Mouse (Mus musculus): ENCODE measurements around the gene Olfr608. TPM values are rescaled to one million over a fixed set of nuclear protein-coding genes. Genes with fewer than 3 reads are reported as not detected.
"Not testable (repeated sequence)": the region's sequence is repeated elsewhere in the genome, so short reads cannot be mapped to it uniquely, and the experiment has no call there.

Olfr608 gene
- polyA plus RNA-seq (2016; fragmentation: Nextera tagmentation; extraction: Ambion mirVana): not detected in 2 replicates

DNA sequence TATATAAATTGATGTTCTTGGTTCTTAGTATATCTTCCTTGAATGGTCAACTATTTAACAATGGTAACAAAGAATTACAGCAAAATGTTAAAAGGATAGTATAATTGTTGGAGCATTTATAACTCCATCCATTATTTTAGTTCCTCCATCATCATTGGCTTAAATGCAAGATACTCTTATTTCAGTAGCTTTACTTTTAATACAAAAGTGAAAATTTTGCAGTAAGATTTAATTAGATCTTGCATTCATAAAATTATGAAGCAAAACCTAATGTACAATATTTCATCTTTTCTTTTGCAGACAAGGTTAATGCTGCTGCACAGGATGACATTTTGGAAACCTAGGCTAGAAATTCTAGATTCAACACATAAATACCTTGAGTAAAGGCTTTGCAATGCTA, at the start of gene Olfr608:
Gene Olfr608, plus strand, starts transcription at position 301 of the 400 bp plus-strand sequence.
- no peaks in the 10 kb centered on the region for H3K4me1 ChIP-seq
- no peaks in the 10 kb centered on the region for H3K9me3 ChIP-seq (replicated peaks)
- H3K27me3 ChIP-seq (ENCODE audit: low read depth, poor library complexity, severe bottlenecking): no peaks in the 10 kb centered on the region
- H3K27ac ChIP-seq (replicated peaks): no peak within 1 kb of the TSS
- no peaks in the 10 kb centered on the region for H3K36me3 ChIP-seq
- no peak for DNase-seq (ENCODE audit: low spot score)
- H3K4me3 ChIP-seq: no peak within 1 kb of the TSS

DNA sequence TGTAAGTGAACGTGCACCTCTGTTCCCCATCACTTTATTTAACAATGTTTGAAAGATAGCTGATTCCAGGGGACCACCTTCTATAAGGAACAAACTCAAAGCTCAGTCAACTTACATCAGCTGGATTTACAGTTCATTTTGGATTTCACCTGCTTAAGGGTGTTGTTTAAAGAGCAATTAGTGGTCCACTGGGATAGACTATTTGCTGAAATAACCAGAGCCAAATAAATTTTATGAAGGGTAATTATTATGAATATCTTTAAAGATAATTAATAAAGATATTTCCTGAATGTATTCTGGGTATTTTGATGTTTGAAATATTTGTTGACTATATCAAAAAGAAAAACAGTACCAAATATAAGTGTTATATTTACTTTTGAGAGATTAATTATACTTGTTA, 24.3 kb upstream of the Olfr608 start, which contains the start of gene Olfr605:
Gene Olfr605, minus strand, starts transcription at position 101 of the 400 bp plus-strand sequence.
- WGBS: 92% methylated on average over 1 of the region's 1 CpGs

DNA sequence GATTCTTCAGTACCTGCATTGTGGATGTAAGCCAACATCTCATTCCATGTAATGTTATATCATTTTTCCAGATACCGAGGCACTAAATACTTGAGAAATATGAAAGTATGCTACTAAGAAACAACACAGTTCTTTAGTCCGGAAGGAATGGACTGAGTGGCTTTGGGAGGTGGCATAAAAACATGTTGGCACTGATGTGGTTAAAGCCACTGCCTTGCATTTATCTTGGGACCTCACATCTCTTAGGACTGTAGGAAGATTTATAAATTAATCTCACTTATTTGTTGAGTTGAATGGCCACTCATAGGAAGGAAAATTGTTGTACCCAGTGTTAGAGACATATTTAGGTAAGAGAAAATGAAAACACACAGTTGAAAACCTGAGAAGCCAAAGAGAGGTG, 20.9 kb upstream of the Olfr608 start, which contains the start of gene Olfr606:
Gene Olfr606, plus strand, starts transcription at position 301 of the 400 bp plus-strand sequence.
- Histone ChIP-seq H3K36me3 (no peaks in the 10 kb centered on the region), H3K4me3 (no peak within 1 kb of the TSS), H3K4me1 (no peaks in the 10 kb centered on the region), H3K9me3 (replicated peaks) (no peaks in the 10 kb centered on the region), H3K27me3 (ENCODE audit: low read depth, poor library complexity, severe bottlenecking) (no peaks in the 10 kb centered on the region), H3K27ac (replicated peaks) (no peak within 1 kb of the TSS)
- WGBS: 90% methylated on average over 2 of the region's 2 CpGs
- DNase-seq (ENCODE audit: low spot score): no peak

More for the DNA sequence above, 24.3 kb upstream of the Olfr608 start, which contains the start of gene Olfr605:
- H3K9me3 ChIP-seq (replicated peaks): no peaks in the 10 kb centered on the region
- H3K27me3 ChIP-seq (ENCODE audit: low read depth, poor library complexity, severe bottlenecking): no peaks in the 10 kb centered on the region
- no peak for DNase-seq (ENCODE audit: low spot score)
- no peaks in the 10 kb centered on the region for H3K4me1 ChIP-seq
- H3K36me3 ChIP-seq: no peaks in the 10 kb centered on the region
- H3K4me3 ChIP-seq: no peak within 1 kb of the TSS
- H3K27ac ChIP-seq (replicated peaks): no peak within 1 kb of the TSS

DNA sequence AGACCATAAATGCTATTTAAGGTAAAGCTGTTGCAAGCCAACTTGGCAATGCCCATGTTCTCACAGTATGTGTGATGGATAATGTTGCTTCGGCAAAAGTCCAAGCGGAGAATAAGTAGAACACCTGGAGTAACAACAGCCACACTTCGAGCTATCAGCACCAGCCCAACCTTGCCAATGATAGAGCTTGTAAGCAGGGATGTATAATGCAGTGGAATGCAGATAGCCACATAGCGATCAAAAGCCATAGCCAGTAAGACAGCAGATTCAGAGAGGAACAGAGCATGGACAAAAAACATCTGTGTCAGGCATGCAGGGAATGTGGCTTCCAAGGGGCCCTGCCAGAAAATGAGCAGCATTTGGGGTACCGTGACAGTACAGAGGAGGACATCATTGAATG, 9.1 kb upstream of the Olfr608 start:
- Histone ChIP-seq H3K27me3 (ENCODE audit: low read depth, poor library complexity, severe bottlenecking) (no peaks in the 10 kb centered on the region), H3K36me3 (no peaks in the 10 kb centered on the region), H3K9me3 (replicated peaks) (no peaks in the 10 kb centered on the region), H3K4me1 (no peaks in the 10 kb centered on the region), H3K4me3 (no peak overlapping the region), H3K27ac (replicated peaks) (no peak overlapping the region)
- WGBS: 89% methylated on average over 5 of the region's 5 CpGs
- DNase-seq (ENCODE audit: low spot score): no peak

DNA sequence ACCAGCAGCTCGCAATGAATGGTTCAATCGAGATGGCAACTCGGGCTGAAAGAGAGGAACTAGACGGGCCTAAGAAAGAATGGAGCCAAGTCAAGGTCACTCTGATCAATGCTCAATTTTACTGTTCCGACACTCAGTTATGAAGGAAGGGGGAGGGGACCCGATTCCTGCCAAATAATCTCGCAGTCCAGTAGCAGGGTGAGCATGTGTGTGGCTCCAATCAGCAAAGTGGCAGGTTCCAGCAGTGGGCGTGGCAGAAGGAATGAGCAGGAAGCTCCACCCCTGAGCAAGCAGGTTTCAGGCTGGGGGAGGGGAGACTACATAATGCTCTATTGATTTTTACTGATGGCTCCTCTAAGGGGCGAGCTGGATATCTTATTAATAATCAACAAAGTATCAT, 7.4 kb downstream of the Olfr608 start:
- 89% methylated on average over 9 of the region's 9 CpGs for WGBS
- not testable (repeated sequence) for H3K27ac ChIP-seq (replicated peaks); H3K9me3 ChIP-seq (replicated peaks); H3K36me3 ChIP-seq; H3K27me3 ChIP-seq (ENCODE audit: low read depth, poor library complexity, severe bottlenecking); DNase-seq (ENCODE audit: low spot score); H3K4me1 ChIP-seq; H3K4me3 ChIP-seq

DNA sequence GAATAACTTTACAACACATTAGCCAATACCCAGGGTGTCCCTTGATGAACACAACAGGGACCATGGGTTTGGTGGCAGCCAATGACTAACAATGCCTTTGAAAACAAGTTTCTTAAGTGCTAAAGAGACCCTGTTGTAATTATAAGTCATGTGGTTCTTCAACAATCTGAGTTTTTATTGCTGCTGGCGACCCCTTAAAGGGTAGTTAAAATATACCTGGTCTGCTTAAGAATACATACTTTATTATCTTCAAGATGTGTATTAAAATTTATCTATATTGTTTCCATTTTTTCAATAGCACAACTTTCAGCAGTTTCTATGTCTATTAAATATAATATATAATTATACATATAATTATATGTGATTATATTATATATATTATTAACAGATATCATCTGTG, 28.3 kb downstream of the Olfr608 start, which contains the start of gene Olfr609:
Gene Olfr609, minus strand, starts transcription at position 101 of the 400 bp plus-strand sequence.
- H3K4me1 ChIP-seq: no peaks in the 10 kb centered on the region
- H3K27ac ChIP-seq (replicated peaks): no peak within 1 kb of the TSS
- H3K36me3 ChIP-seq: no peaks in the 10 kb centered on the region
- H3K9me3 ChIP-seq (replicated peaks): no peaks in the 10 kb centered on the region
- DNase-seq (ENCODE audit: low spot score): no peak
- H3K4me3 ChIP-seq: no peak within 1 kb of the TSS
- H3K27me3 ChIP-seq (ENCODE audit: low read depth, poor library complexity, severe bottlenecking): no peaks in the 10 kb centered on the region
- WGBS: 84% methylated on average over 1 of the region's 1 CpGs

DNA sequence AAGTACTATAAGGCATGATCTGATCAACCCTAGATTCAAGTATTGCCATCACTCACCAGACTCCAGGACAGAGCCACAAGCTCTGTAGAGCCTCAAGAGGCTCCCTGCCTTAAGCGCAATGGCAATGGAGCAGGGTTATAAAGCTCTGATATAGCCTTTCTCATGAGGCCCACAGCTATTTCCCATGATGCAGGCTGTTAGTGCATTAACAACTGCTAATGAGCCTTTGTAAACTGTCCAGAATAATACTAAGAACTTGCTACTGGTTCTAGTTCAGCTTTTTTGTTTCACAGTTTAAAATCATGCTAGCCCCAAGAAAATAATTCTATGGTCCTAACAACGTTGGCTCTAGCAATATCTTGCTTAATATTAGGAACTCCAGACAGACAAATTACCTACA, 42.3 kb downstream of the Olfr608 start, which contains the start of gene Olfr610:
Gene Olfr610, minus strand, starts transcription at position 101 of the 400 bp plus-strand sequence.
- no peak for DNase-seq (ENCODE audit: low spot score)
- Histone ChIP-seq H3K36me3 (no peaks in the 10 kb centered on the region), H3K4me3 (no peak within 1 kb of the TSS), H3K27me3 (ENCODE audit: low read depth, poor library complexity, severe bottlenecking) (no peaks in the 10 kb centered on the region), H3K9me3 (replicated peaks) (no peaks in the 10 kb centered on the region), H3K4me1 (no peaks in the 10 kb centered on the region), H3K27ac (replicated peaks) (no peak within 1 kb of the TSS)
- WGBS: 84% methylated on average over 2 of the region's 2 CpGs

DNA sequence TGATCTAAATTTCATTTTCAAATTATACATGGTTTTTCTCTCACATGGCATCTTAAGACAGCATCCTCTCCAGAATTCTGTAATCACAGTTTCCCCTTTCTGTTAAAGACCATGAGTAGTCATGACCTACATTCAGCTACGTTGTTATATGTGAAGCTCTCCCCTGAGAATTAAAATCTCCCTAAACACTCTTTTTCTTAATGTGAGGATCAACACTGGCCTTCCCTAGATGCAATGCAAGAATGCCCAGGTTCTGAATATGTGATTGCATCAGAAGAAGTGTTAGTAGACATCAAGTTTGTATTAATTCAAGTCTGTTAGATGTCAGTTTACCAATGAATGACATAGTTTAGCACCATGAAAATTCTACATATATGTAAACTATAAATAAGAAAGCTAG, 51.1 kb downstream of the Olfr608 start, which contains the start of gene Olfr611:
Gene Olfr611, minus strand, starts transcription at position 101 of the 400 bp plus-strand sequence.
- DNase-seq (ENCODE audit: low spot score); H3K27ac ChIP-seq (replicated peaks); H3K4me1 ChIP-seq; H3K36me3 ChIP-seq; H3K4me3 ChIP-seq; H3K9me3 ChIP-seq (replicated peaks); H3K27me3 ChIP-seq (ENCODE audit: low read depth, poor library complexity, severe bottlenecking): not testable (repeated sequence)
- 79% methylated on average over 1 of the region's 1 CpGs for WGBS

Other genes with a start within 250 kb of the Olfr608 start
- not detected in 2 replicates for gene Usp17ld, start 217.4 kb upstream of the Olfr608 start, polyA plus RNA-seq (2016; fragmentation: Nextera tagmentation; extraction: Ambion mirVana)
- gene Olfr596, start 164.2 kb upstream of the Olfr608 start, polyA plus RNA-seq (2016; fragmentation: Nextera tagmentation; extraction: Ambion mirVana): not detected in 2 replicates
- gene Olfr597, start 153.6 kb upstream of the Olfr608 start, polyA plus RNA-seq (2016; fragmentation: Nextera tagmentation; extraction: Ambion mirVana): not detected in 2 replicates
- gene Olfr598, start 146.3 kb upstream of the Olfr608 start, polyA plus RNA-seq (2016; fragmentation: Nextera tagmentation; extraction: Ambion mirVana): not detected in 2 replicates
- gene Olfr599, start 134.0 kb upstream of the Olfr608 start, polyA plus RNA-seq (2016; fragmentation: Nextera tagmentation; extraction: Ambion mirVana): not detected in 2 replicates
- not detected in 2 replicates for gene Olfr600, start 120.2 kb upstream of the Olfr608 start, polyA plus RNA-seq (2016; fragmentation: Nextera tagmentation; extraction: Ambion mirVana)
- not detected in 2 replicates for gene Olfr601, start 107.2 kb upstream of the Olfr608 start, polyA plus RNA-seq (2016; fragmentation: Nextera tagmentation; extraction: Ambion mirVana)
- gene Olfr603, start 83.7 kb upstream of the Olfr608 start, polyA plus RNA-seq (2016; fragmentation: Nextera tagmentation; extraction: Ambion mirVana): not detected in 2 replicates
- gene Usp17lc, start 54.8 kb upstream of the Olfr608 start, polyA plus RNA-seq (2016; fragmentation: Nextera tagmentation; extraction: Ambion mirVana): not detected in 2 replicates
- not detected in 2 replicates for gene Olfr605, start 24.4 kb upstream of the Olfr608 start, polyA plus RNA-seq (2016; fragmentation: Nextera tagmentation; extraction: Ambion mirVana)
- gene Olfr606, start 20.8 kb upstream of the Olfr608 start, polyA plus RNA-seq (2016; fragmentation: Nextera tagmentation; extraction: Ambion mirVana): not detected in 2 replicates
- not detected in 2 replicates for gene Olfr607, start 5.7 kb upstream of the Olfr608 start, polyA plus RNA-seq (2016; fragmentation: Nextera tagmentation; extraction: Ambion mirVana)
- not detected in 2 replicates for gene Olfr609, start 28.2 kb downstream of the Olfr608 start, polyA plus RNA-seq (2016; fragmentation: Nextera tagmentation; extraction: Ambion mirVana)
- not detected in 2 replicates for gene Olfr610, start 42.2 kb downstream of the Olfr608 start, polyA plus RNA-seq (2016; fragmentation: Nextera tagmentation; extraction: Ambion mirVana)
- gene Olfr611, start 51.0 kb downstream of the Olfr608 start, polyA plus RNA-seq (2016; fragmentation: Nextera tagmentation; extraction: Ambion mirVana): not detected in 2 replicates
- not detected in 2 replicates for gene Olfr612, start 72.8 kb downstream of the Olfr608 start, polyA plus RNA-seq (2016; fragmentation: Nextera tagmentation; extraction: Ambion mirVana)
- not detected in 2 replicates for gene Olfr613, start 78.2 kb downstream of the Olfr608 start, polyA plus RNA-seq (2016; fragmentation: Nextera tagmentation; extraction: Ambion mirVana)
- not detected in 2 replicates for gene Olfr615, start 86.2 kb downstream of the Olfr608 start, polyA plus RNA-seq (2016; fragmentation: Nextera tagmentation; extraction: Ambion mirVana)
- gene Olfr616, start 99.3 kb downstream of the Olfr608 start, polyA plus RNA-seq (2016; fragmentation: Nextera tagmentation; extraction: Ambion mirVana): not detected in 2 replicates
- not detected in 2 replicates for gene Olfr617, start 103.2 kb downstream of the Olfr608 start, polyA plus RNA-seq (2016; fragmentation: Nextera tagmentation; extraction: Ambion mirVana)
- not detected in 2 replicates for gene Olfr618, start 120.2 kb downstream of the Olfr608 start, polyA plus RNA-seq (2016; fragmentation: Nextera tagmentation; extraction: Ambion mirVana)
- gene Olfr619, start 130.7 kb downstream of the Olfr608 start, polyA plus RNA-seq (2016; fragmentation: Nextera tagmentation; extraction: Ambion mirVana): not detected in 2 replicates
- gene Olfr620, start 142.7 kb downstream of the Olfr608 start, polyA plus RNA-seq (2016; fragmentation: Nextera tagmentation; extraction: Ambion mirVana): not detected in 2 replicates
- not detected in 2 replicates for gene Olfr622, start 172.8 kb downstream of the Olfr608 start, polyA plus RNA-seq (2016; fragmentation: Nextera tagmentation; extraction: Ambion mirVana)
- gene Olfr623, start 193.8 kb downstream of the Olfr608 start, polyA plus RNA-seq (2016; fragmentation: Nextera tagmentation; extraction: Ambion mirVana): not detected in 2 replicates
- 0.02 TPM in 2 replicates for gene Olfr624, start 201.3 kb downstream of the Olfr608 start, polyA plus RNA-seq (2016; fragmentation: Nextera tagmentation; extraction: Ambion mirVana)
- gene Olfr625-ps1, start 212.8 kb downstream of the Olfr608 start, polyA plus RNA-seq (2016; fragmentation: Nextera tagmentation; extraction: Ambion mirVana): not detected in 2 replicates
- not detected in 2 replicates for gene Olfr243, start 244.8 kb downstream of the Olfr608 start, polyA plus RNA-seq (2016; fragmentation: Nextera tagmentation; extraction: Ambion mirVana)